Mouse (Mus musculus): ENCODE data around the gene P2ry12.

Gene P2ry12

GRCm38 (mm10) chr3:59262704-59263103 is at the start of gene P2ry12:
P2ry12 (minus strand) TSS chr3:59262871.
- no peak for DNase-seq (ENCODE audit: low read depth, low spot score)

- DNase-seq (ENCODE audit: low read depth, low spot score): no peak
Measured at GRCm38 (mm10) chr3:59305518-59305917, 42.8 kb upstream of the P2ry12 start.

- DNase-seq (ENCODE audit: low read depth, low spot score): no peak
Measured at GRCm38 (mm10) chr3:59304944-59305343, 42.3 kb upstream of the P2ry12 start.

- DNase-seq (ENCODE audit: low read depth, low spot score): no peak
Measured at GRCm38 (mm10) chr3:59297653-59298052, 35.0 kb upstream of the P2ry12 start.

GRCm38 (mm10) chr3:59296563-59297130 is 34.0 kb upstream of the P2ry12 start:
- DNase-seq (ENCODE audit: low read depth, low spot score): no peak

- DNase-seq (ENCODE audit: low read depth, low spot score): peak; percentile 10
Measured at GRCm38 (mm10) chr3:59295699-59296562, 33.3 kb upstream of the P2ry12 start.

GRCm38 (mm10) chr3:59293437-59294199 is 30.9 kb upstream of the P2ry12 start:
- no peak for DNase-seq (ENCODE audit: low read depth, low spot score)

- DNase-seq (ENCODE audit: low read depth, low spot score): no peak
Measured at GRCm38 (mm10) chr3:59290551-59290950, 27.9 kb upstream of the P2ry12 start.

GRCm38 (mm10) chr3:59278620-59279019 is 15.9 kb upstream of the P2ry12 start:
- DNase-seq (ENCODE audit: low read depth, low spot score): no peak

- DNase-seq (ENCODE audit: low read depth, low spot score): no peak
Measured at GRCm38 (mm10) chr3:59278254-59278533, 15.5 kb upstream of the P2ry12 start.

- peak; percentile 57 for DNase-seq (ENCODE audit: low read depth, low spot score)
Measured at GRCm38 (mm10) chr3:59277502-59278253, 15.0 kb upstream of the P2ry12 start.

GRCm38 (mm10) chr3:59270811-59271210 is 8.1 kb upstream of the P2ry12 start:
- no peak for DNase-seq (ENCODE audit: low read depth, low spot score)

- DNase-seq (ENCODE audit: low read depth, low spot score): no peak
Measured at GRCm38 (mm10) chr3:59263988-59264387, 1.3 kb upstream of the P2ry12 start.

GRCm38 (mm10) chr3:59263417-59263816 is 746 bp upstream of the P2ry12 start:
- DNase-seq (ENCODE audit: low read depth, low spot score): no peak

GRCm38 (mm10) chr3:59261709-59262472 is 780 bp downstream of the P2ry12 start:
- DNase-seq (ENCODE audit: low read depth, low spot score): no peak

- peak; percentile 30 for DNase-seq (ENCODE audit: low read depth, low spot score)
Measured at GRCm38 (mm10) chr3:59260745-59261144, 1.9 kb downstream of the P2ry12 start.

- peak; percentile 56 for DNase-seq (ENCODE audit: low read depth, low spot score)
Measured at GRCm38 (mm10) chr3:59257740-59258664, 4.7 kb downstream of the P2ry12 start.

- no peak for DNase-seq (ENCODE audit: low read depth, low spot score)
Measured at GRCm38 (mm10) chr3:59250454-59250853, 12.2 kb downstream of the P2ry12 start.

GRCm38 (mm10) chr3:59248031-59248430 is 14.6 kb downstream of the P2ry12 start:
- no peak for DNase-seq (ENCODE audit: low read depth, low spot score)

GRCm38 (mm10) chr3:59243384-59243783 is 19.3 kb downstream of the P2ry12 start:
- no peak for DNase-seq (ENCODE audit: low read depth, low spot score)
